Mouse (Mus musculus): ENCODE data around the gene Blvrb. TPM values are rescaled to one million over a fixed set of nuclear protein-coding genes. Genes with fewer than 3 reads are reported as not detected.

Blvrb gene
- total and polyA plus RNA-seq, 3 experiments, result 210 to 245 TPM; not detected in 1

DNA sequence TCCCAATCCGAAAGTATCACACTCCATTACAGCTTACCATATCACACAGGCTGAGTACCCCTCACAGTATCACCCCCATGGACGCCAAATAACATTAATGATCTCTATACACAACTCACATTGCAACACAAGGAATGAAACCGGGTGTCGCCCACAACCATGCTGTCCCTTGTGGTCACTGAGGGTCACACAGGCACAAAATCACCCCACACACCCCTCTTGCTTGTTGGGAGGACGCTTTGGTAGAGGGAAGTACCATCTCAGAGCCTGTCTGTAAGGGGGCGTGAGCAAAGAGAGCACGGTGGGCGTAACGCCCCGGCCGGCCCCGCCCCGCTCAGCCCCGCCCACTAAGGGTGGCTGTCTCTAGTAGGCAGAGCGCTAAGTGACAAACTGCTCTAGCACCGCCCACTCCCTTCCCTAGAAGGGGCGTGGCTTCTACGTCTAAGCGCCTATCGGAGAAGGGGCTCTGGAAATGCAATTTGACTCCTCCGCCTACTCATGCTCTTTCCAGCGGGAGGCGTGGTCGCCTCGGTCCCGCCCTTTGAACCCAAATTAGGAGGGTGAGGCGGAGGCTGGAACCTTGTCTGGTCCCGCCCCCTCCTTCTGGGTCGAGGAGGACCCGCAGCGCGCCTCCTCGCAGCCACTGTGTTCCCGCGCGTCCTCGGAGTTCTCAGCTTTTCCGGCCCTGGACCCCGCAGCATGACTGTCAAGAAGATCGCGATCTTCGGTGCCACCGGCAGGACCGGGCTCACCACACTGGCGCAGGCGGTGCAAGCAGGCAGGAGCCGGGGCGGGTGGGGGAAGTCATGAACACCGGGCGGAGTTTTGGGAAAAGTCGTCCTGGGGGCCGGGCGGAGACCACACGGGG, at the start of gene Blvrb, which contains the start of gene Sptbn4 (continued):
- TF ChIP-seq RCOR1 (IDR thresholded peaks at IDR 0.05; ENCODE audit: low read depth, low read length) (no peak), CHD1 (IDR thresholded peaks at IDR 0.05; ENCODE audit: low read depth, low read length) (no peak), GATA1 (IDR thresholded peaks at IDR 0.05; ENCODE audit: low read depth, low read length) (no peak), E2F4 (IDR thresholded peaks at IDR 0.05; ENCODE audit: borderline replicate concordance, low read depth, low read length) (no peak; the same call in 1 of the 2 replicates), CHD2 (IDR thresholded peaks at IDR 0.05; ENCODE audit: low read length) (no peak)

DNA sequence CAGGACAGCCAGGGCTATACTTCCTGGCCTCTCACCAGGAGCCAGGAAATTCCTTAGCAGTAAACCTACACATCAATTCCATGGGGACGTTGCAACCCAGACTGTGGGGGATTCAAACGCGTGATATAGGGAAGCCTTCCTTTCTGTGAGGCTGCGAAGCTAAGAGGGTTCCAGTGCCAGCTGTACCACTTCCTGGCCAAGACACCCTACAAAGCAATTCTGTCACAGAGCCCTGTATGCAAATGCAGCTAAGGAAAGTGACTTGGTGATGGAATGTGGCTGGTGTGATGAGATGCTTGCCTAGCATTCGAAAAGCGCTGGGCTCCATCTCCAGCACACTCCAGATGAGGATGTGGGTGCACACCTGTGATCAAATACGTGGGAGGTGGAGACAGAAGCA, 47.2 kb upstream of the Blvrb start:
- no peaks in the 10 kb centered on the region for H3K79me2 ChIP-seq (ENCODE audit: control insufficient read depth, insufficient read depth, low read length, poor library complexity)
- no peak overlapping the region for H3K4me3 ChIP-seq (ENCODE audit: control insufficient read depth in 1 of 2, insufficient read depth in 1 of 2, low read depth in 2 of 2, low read length in 2 of 2)
- no peaks in the 10 kb centered on the region for H3K27me3 ChIP-seq (ENCODE audit: control insufficient read depth in 1 of 2, insufficient read depth in 2 of 2, low read length in 2 of 2)
- DNase-seq (ENCODE audit: low read depth, low spot score), result no peak
- no peak overlapping the region for H3K27ac ChIP-seq (ENCODE audit: control insufficient read depth, low read depth, low read length)
- 0 out of 4 replicates have a peak, but pooled peaks cover 0 to 3% of the 10 kb centered on the region in 2 experiments for H3K4me1 ChIP-seq (ENCODE audit: control insufficient read depth in 1 of 2, insufficient read depth in 2 of 2, low read length in 2 of 2)
- H3K9ac ChIP-seq (ENCODE audit: control insufficient read depth, low read depth, low read length, poor library complexity, severe bottlenecking), result no peak overlapping the region
- H3K9me3 ChIP-seq (replicated peaks; ENCODE audit: insufficient read depth, low read length), result no peaks in the 10 kb centered on the region
- TF ChIP-seq POLR2AphosphoS2 (IDR thresholded peaks at IDR 0.05; ENCODE audit: low read length) (no peak), ETS1 (IDR thresholded peaks at IDR 0.05; ENCODE audit: low read depth, low read length) (no peak), E2F4 (IDR thresholded peaks at IDR 0.05; ENCODE audit: borderline replicate concordance, low read depth, low read length) (no peak), RCOR1 (IDR thresholded peaks at IDR 0.05; ENCODE audit: low read depth, low read length) (no peak), POLR2AphosphoS5 (IDR thresholded peaks at IDR 0.05; ENCODE audit: borderline replicate concordance, low read depth, low read length) (no peak)
- peaks cover 0 to 2% of the 10 kb centered on the region in 2 experiments; a peak in 1 of 4 replicates for H3K36me3 ChIP-seq (ENCODE audit: control insufficient read depth in 1 of 2, insufficient read depth in 2 of 2, low read length in 2 of 2)

DNA sequence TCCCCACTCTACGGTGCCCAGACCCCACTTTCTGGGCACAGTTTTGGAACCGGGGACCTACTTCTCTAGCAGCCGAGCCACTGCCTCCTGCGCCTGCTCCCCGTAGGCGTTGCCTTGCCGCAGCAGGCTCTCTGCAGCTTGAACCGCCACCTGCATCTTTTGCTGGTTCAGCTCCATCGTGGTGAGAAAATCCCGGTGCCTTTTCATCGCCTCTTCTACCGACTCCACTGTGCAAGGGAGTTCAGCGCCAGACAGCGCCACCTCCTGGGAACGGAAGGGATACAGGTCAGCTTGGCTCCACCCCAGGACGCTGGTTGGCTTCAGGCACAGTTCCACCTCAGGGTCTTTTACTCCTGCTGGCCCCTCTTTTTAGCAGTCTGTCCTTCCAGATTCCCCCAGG, 45.1 kb upstream of the Blvrb start:
- no peaks in the 10 kb centered on the region for H3K27me3 ChIP-seq (ENCODE audit: control insufficient read depth in 1 of 2, insufficient read depth in 2 of 2, low read length in 2 of 2)
- H3K27ac ChIP-seq (ENCODE audit: control insufficient read depth, low read depth, low read length), result no peak overlapping the region
- H3K79me2 ChIP-seq (ENCODE audit: control insufficient read depth, insufficient read depth, low read length, poor library complexity), result no peaks in the 10 kb centered on the region
- peak; percentile 78 for DNase-seq (ENCODE audit: low read depth, low spot score)
- H3K4me3 ChIP-seq (ENCODE audit: control insufficient read depth in 1 of 2, insufficient read depth in 1 of 2, low read depth in 2 of 2, low read length in 2 of 2), result no peak overlapping the region
- H3K9ac ChIP-seq (ENCODE audit: control insufficient read depth, low read depth, low read length, poor library complexity, severe bottlenecking), result no peak overlapping the region
- no peaks in the 10 kb centered on the region for H3K36me3 ChIP-seq (ENCODE audit: control insufficient read depth in 1 of 2, insufficient read depth in 2 of 2, low read length in 2 of 2)
- H3K9me3 ChIP-seq (replicated peaks; ENCODE audit: insufficient read depth, low read length), result no peaks in the 10 kb centered on the region
- TF ChIP-seq UBTF (IDR thresholded peaks at IDR 0.05; ENCODE audit: borderline replicate concordance, insufficient read depth, low read depth, low read length), result no peak
- TF ChIP-seq GATA1 (IDR thresholded peaks at IDR 0.05; ENCODE audit: low read depth, low read length), result no peak
- no peak for TF ChIP-seq MEF2A (IDR thresholded peaks at IDR 0.05; ENCODE audit: extremely low read depth, insufficient replicate concordance, low read depth, low read length, poor library complexity, severe bottlenecking)
- no peak for TF ChIP-seq EP300 (IDR thresholded peaks at IDR 0.05; ENCODE audit: low read depth in 1 of 2, low read length in 2 of 2)
- TF ChIP-seq ETS1 (IDR thresholded peaks at IDR 0.05; ENCODE audit: low read depth, low read length), result no peak
- TF ChIP-seq ZC3H11A (IDR thresholded peaks at IDR 0.05; ENCODE audit: low read depth, low read length), result peak; percentile 77
- TF ChIP-seq RAD21 (IDR thresholded peaks at IDR 0.05; ENCODE audit: low read depth, low read length), result peak; percentile 68
- no peak for TF ChIP-seq KAT2A (conservative IDR thresholded peaks at IDR 0.05; ENCODE audit: low read depth, low read length)
- peak; percentile 92 for TF ChIP-seq SMC3 (IDR thresholded peaks at IDR 0.05; ENCODE audit: low read depth, low read length)
- no peak for TF ChIP-seq HCFC1 (IDR thresholded peaks at IDR 0.05; ENCODE audit: low read depth, low read length)
- TF ChIP-seq MXI1 (IDR thresholded peaks at IDR 0.05; ENCODE audit: low read depth, low read length), result no peak
- no peak for TF ChIP-seq CHD1 (IDR thresholded peaks at IDR 0.05; ENCODE audit: low read depth, low read length)
- no peak for TF ChIP-seq MAZ (IDR thresholded peaks at IDR 0.05; ENCODE audit: low read depth, low read length)
- TF ChIP-seq RCOR1 (IDR thresholded peaks at IDR 0.05; ENCODE audit: low read depth, low read length), result no peak
- TF ChIP-seq NRF1 (IDR thresholded peaks at IDR 0.05; ENCODE audit: insufficient read depth, low read depth, low read length, poor library complexity, severe bottlenecking), result 0 out of 2 replicates have a peak, but pooled peaks have one; percentile 14
- peak; percentile 79 to 87 (median 86) for TF ChIP-seq CTCF (IDR thresholded peaks at IDR 0.05 in 2 of 3, conservative IDR thresholded peaks at IDR 0.05 in 1 of 3; ENCODE audit: control insufficient read depth in 1 of 3, insufficient read depth in 1 of 3, low read depth in 2 of 3, low read length in 3 of 3, poor library complexity in 1 of 3, severe bottlenecking in 1 of 3)
- no peak for TF ChIP-seq MYB (IDR thresholded peaks at IDR 0.05; ENCODE audit: low read depth, low read length)
- no peak for TF ChIP-seq CHD2 (IDR thresholded peaks at IDR 0.05; ENCODE audit: low read length)
- no peak for TF ChIP-seq ZNF384 (IDR thresholded peaks at IDR 0.05; ENCODE audit: low read depth, low read length)
- no peak for TF ChIP-seq E2F4 (IDR thresholded peaks at IDR 0.05; ENCODE audit: borderline replicate concordance, low read depth, low read length)
- no peaks in the 10 kb centered on the region for H3K4me1 ChIP-seq (ENCODE audit: control insufficient read depth in 1 of 2, insufficient read depth in 2 of 2, low read length in 2 of 2)
